Mouse (Mus musculus): ENCODE results near the gene Ppp6r1. TPM values are rescaled to one million over a fixed set of nuclear protein-coding genes. Genes with fewer than 3 reads are reported as not detected.

The Ppp6r1 gene
- 10 to 100 TPM; 41.8 to 46.2 TPM for total RNA-seq (2021)
- long read RNA-seq, experiment 1, partial matches to known transcripts: 10 of 14 reads
- long read RNA-seq, experiment 1, other reads (novel, unspliced or antisense): 0 of 14 reads
- long read RNA-seq, experiment 2, transcript Ppp6r1-201 (24 exons, 3,862 nt): major isoform, 20 of 32 reads
- long read RNA-seq, experiment 2, partial matches to known transcripts: 10 of 32 reads
- long read RNA-seq, experiment 2, other reads (novel, unspliced or antisense): 2 of 32 reads

GRCm38 (mm10) chr7:4658912-4659551 lies at the start of gene Ppp6r1:
TSS of gene Ppp6r1 (minus strand) at chr7:4659019.
- peak; percentile 98 for DNase-seq

- DNase-seq: no peak
Measured at GRCm38 (mm10) chr7:4705098-4705497, 46.3 kb upstream of the Ppp6r1 start.

GRCm38 (mm10) chr7:4703195-4703594 lies 44.4 kb upstream of the Ppp6r1 start:
- no peak for DNase-seq

GRCm38 (mm10) chr7:4702334-4702733 lies 43.5 kb upstream of the Ppp6r1 start:
- DNase-seq: peak; percentile 30

GRCm38 (mm10) chr7:4693004-4693403 lies 34.2 kb upstream of the Ppp6r1 start:
- DNase-seq: no peak

GRCm38 (mm10) chr7:4690951-4691653 lies 32.3 kb upstream of the Ppp6r1 start:
- no peak for DNase-seq

- DNase-seq: peak; percentile 50
Measured at GRCm38 (mm10) chr7:4690387-4690786, 31.6 kb upstream of the Ppp6r1 start, which contains the start of gene Brsk1. TSS of gene Brsk1 (plus strand) at chr7:4690604.

- DNase-seq: peak; percentile 94
Measured at GRCm38 (mm10) chr7:4684632-4685417, 26.0 kb upstream of the Ppp6r1 start, which contains the start of gene Hspbp1. TSS of gene Hspbp1 (minus strand) at chr7:4685068.

- DNase-seq: no peak
Measured at GRCm38 (mm10) chr7:4684203-4684602, 25.4 kb upstream of the Ppp6r1 start.

GRCm38 (mm10) chr7:4683307-4683706 lies 24.5 kb upstream of the Ppp6r1 start:
- no peak for DNase-seq

GRCm38 (mm10) chr7:4675200-4675599 lies 16.4 kb upstream of the Ppp6r1 start:
- DNase-seq: no peak

GRCm38 (mm10) chr7:4674114-4674731 lies 15.4 kb upstream of the Ppp6r1 start:
- DNase-seq: no peak

- no peak for DNase-seq
Measured at GRCm38 (mm10) chr7:4671956-4672355, 13.1 kb upstream of the Ppp6r1 start.

- no peak for DNase-seq
Measured at GRCm38 (mm10) chr7:4670655-4671255, 11.9 kb upstream of the Ppp6r1 start.

- no peak for DNase-seq
Measured at GRCm38 (mm10) chr7:4669156-4669555, 10.3 kb upstream of the Ppp6r1 start.

- no peak for DNase-seq
Measured at GRCm38 (mm10) chr7:4668506-4668905, 9.7 kb upstream of the Ppp6r1 start.

GRCm38 (mm10) chr7:4666871-4667270 lies 8.1 kb upstream of the Ppp6r1 start:
- DNase-seq: no peak

GRCm38 (mm10) chr7:4663742-4664141 lies 4.9 kb upstream of the Ppp6r1 start:
- DNase-seq: no peak

- DNase-seq: no peak
Measured at GRCm38 (mm10) chr7:4663179-4663578, 4.4 kb upstream of the Ppp6r1 start.

- no peak for DNase-seq
Measured at GRCm38 (mm10) chr7:4659911-4660443, 1.2 kb upstream of the Ppp6r1 start.

Data from gastrocnemius, postnatal 25 days (tissue).